In genomic region chr5:142362894-142363293, GRCm38 (mm10) we compare ENCODE assay signal across 9 mouse cellular contexts. TPM values are rescaled to one million over a fixed set of nuclear protein-coding genes. Genes with fewer than 3 reads are reported as not detected.
DNase-seq lines count a peak whose midpoint lies in the region; ATAC-seq lines count a peak whose summit lies in the region.
"Had no signal": no experiment of that assay in that cellular context is flagged by ENCODE, and none has a peak within 500 bp of the region (broad histone marks: within the 10 kb centered on the region; RNA-seq: fewer than 3 reads in every experiment).

No protein-coding gene starts in this region.

- H3K4me2 ChIP-seq in hindbrain, embryonic 14.5 days (replicated peaks): no peak overlapping the region
- no peak overlapping the region for H3K4me2 ChIP-seq in hindbrain, embryonic 12.5 days (replicated peaks)

- H3K27ac ChIP-seq in hindbrain, embryonic 14.5 days: no peak overlapping the region
- no peak overlapping the region for H3K27ac ChIP-seq in hindbrain, embryonic 12.5 days

- no peaks in the 10 kb centered on the region for H3K36me3 ChIP-seq in hindbrain, embryonic 14.5 days (replicated peaks; ENCODE audit: control insufficient read depth, insufficient read depth)
- H3K36me3 ChIP-seq in hindbrain, embryonic 12.5 days: no peaks in the 10 kb centered on the region

- no peaks in the 10 kb centered on the region for H3K27me3 ChIP-seq in hindbrain, embryonic 14.5 days (ENCODE audit: control insufficient read depth, insufficient read depth, low read length)
- H3K27me3 ChIP-seq in hindbrain, embryonic 12.5 days: no peaks in the 10 kb centered on the region

- WGBS in hindbrain, embryonic 14.5 days: 66% methylated on average over 3 of the region's 3 CpGs
- 78% methylated on average over 3 of the region's 3 CpGs for WGBS in hindbrain, embryonic 12.5 days

- ATAC-seq in hindbrain, embryonic 14.5 days (ENCODE audit: low FRiP score): no peak
- no peak for ATAC-seq in hindbrain, embryonic 12.5 days (ENCODE audit: low FRiP score)
- ATAC-seq in erythroid progenitor cell, adult 5-6 weeks (replicated peaks; ENCODE audit: low FRiP score, poor library complexity, severe bottlenecking): no peak

- peaks cover 8% of the 10 kb centered on the region; the same call in 1 of the 2 replicates for H3K4me1 ChIP-seq in hindbrain, embryonic 14.5 days (replicated peaks; ENCODE audit: control insufficient read depth, insufficient read depth, low read length)
- peaks cover 9% of the 10 kb centered on the region for H3K4me1 ChIP-seq in hindbrain, embryonic 12.5 days

- DNase-seq in hindbrain, embryonic 14.5 days (ENCODE audit: low spot score): peak; percentile 55
- peak; percentile 75 for DNase-seq in Muller cell, postnatal 12 days (ENCODE audit: inconsistent ontology term)
- peak; percentile 55 for DNase-seq in adrenal gland, postnatal 36 days
- peak; percentile 49 to 63 for DNase-seq in kidney, postnatal 25 days
- DNase-seq in gastrocnemius, postnatal 4 days (ENCODE audit: low spot score in 2 of 2): no peak
- DNase-seq: gastrocnemius, postnatal 10 days; thymus, postnatal 36 days had no signal

- H3K9ac ChIP-seq in hindbrain, embryonic 14.5 days: no peak overlapping the region
- H3K9ac ChIP-seq in hindbrain, embryonic 12.5 days: no peak overlapping the region

- H3K4me3 ChIP-seq in hindbrain, embryonic 14.5 days (replicated peaks; ENCODE audit: low read length): no peak overlapping the region
- no peak overlapping the region for H3K4me3 ChIP-seq in hindbrain, embryonic 12.5 days

- no peaks in the 10 kb centered on the region for H3K9me3 ChIP-seq in hindbrain, embryonic 14.5 days (ENCODE audit: control insufficient read depth, low read length)
- H3K9me3 ChIP-seq in hindbrain, embryonic 12.5 days (replicated peaks): no peaks in the 10 kb centered on the region

RNA-seq across cellular contexts. Expression of gene Foxk1, which starts 38.4 kb away (rescaled TPM):
- 5.4 and 5.9 TPM in 2 replicates for polyA plus RNA-seq in hindbrain, embryonic 14.5 days (2014; fragmentation: Nextera tagmentation; extraction: Ambion mirVana)
- 7.9 and 8.8 TPM in 2 replicates for polyA plus RNA-seq in hindbrain, embryonic 12.5 days (2016; fragmentation: Nextera tagmentation; extraction: Ambion mirVana)
- total RNA-seq in adrenal gland, postnatal 36 days (2021): 10 to 100 TPM; 21.3 to 22.3 TPM
- total RNA-seq in gastrocnemius, postnatal 4 days (2021): 10 to 100 TPM; 26.6 to 27.9 TPM
- 3.8 and 6.1 TPM in 2 replicates for total RNA-seq in erythroid progenitor cell, adult 5-6 weeks (2015; ENCODE audit: low replicate concordance)
- total RNA-seq in erythroid progenitor cell, adult 5-6 weeks (2017; ENCODE audit: low replicate concordance): 1.9 and 3.5 TPM in 2 replicates

Comparison
In these comparisons a context has a peak if more than half of its experiments do, and no peak if none do; other contexts are left out.
1. DNase-seq: peak in hindbrain, embryonic 14.5 days (single experiment), Muller cell, postnatal 12 days (single experiment), adrenal gland, postnatal 36 days (2 of 2) and kidney, postnatal 25 days (2 of 2); none in gastrocnemius, postnatal 4 days (0 of 2).